Mouse (Mus musculus) cortical plate, adult 2 months (tissue): ENCODE data around the gene Foxn3.

Experiments used
- CTCF ChIP-seq: fragments of 200-500 bp; IDR thresholded peaks from 2 replicates; pipeline ENCODE4 v1.5.1; 2011; ENCODE audit warnings: mild to moderate bottlenecking, control low read depth, low read length; ENCODE audit not compliant: insufficient read depth; ENCODE audit errors: extremely low read depth
- POLR2A ChIP-seq: fragments of 200-500 bp; IDR thresholded peaks from 2 replicates; pipeline ENCODE4 v1.6.1; 2011; ENCODE audit warnings: mild to moderate bottlenecking, low read length, control low read depth; ENCODE audit not compliant: insufficient read depth; ENCODE audit errors: extremely low read depth

DNA sequence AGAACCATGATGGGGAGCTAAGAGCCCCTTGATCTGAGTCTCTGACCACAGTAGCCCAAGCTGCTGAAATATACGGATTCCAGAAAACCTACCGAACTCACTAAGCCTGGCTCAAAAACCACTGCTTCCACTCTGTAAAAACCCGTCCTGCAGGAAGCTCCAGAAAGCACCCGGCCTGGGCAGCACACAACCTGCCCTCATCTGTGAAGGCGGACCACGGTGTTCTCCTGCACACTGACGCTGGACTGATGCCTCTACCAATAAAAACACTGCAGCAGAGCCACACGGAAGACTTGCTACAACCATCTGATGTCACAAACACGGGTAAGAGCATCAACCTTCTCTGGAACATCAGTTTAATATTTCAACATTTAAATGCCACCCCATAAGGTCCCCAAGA lies 227.8 kb downstream of the Foxn3 start:
- no peak for TF ChIP-seq CTCF
- no peak for TF ChIP-seq POLR2A
